Mouse (Mus musculus) olfactory bulb, adult 2 months (tissue): Measurements from ENCODE around the gene Krt28. TPM values are rescaled to one million over a fixed set of nuclear protein-coding genes. Genes with fewer than 3 reads are reported as not detected.

Source experiments
- H3K27ac ChIP-seq: fragments of 200-500 bp; 2 replicates; pipeline ENCODE4 v1.5.1; 2012; ENCODE audit warnings: low read depth, low read length; ENCODE audit not compliant: insufficient read depth
- H3K4me1 ChIP-seq: fragments of 200-500 bp; 2 replicates; pipeline ENCODE4 v1.6.1; 2012; ENCODE audit warnings: low read length; ENCODE audit not compliant: control insufficient read depth, insufficient read depth
- H3K4me3 ChIP-seq: fragments of 200-500 bp; 2 replicates; pipeline ENCODE4 v1.5.1; 2012; ENCODE audit warnings: mild to moderate bottlenecking, low read depth, low read length, moderate library complexity; ENCODE audit not compliant: insufficient read depth
- CTCF ChIP-seq: fragments of 200-500 bp; IDR thresholded peaks from 2 replicates; pipeline ENCODE4 v1.5.1; 2012; ENCODE audit warnings: low read depth, mild to moderate bottlenecking, low read length, moderate library complexity; ENCODE audit not compliant: insufficient read depth
- POLR2A ChIP-seq: fragments of 200-500 bp; IDR thresholded peaks from 2 replicates; pipeline ENCODE4 v1.6.1; 2012; ENCODE audit warnings: mild to moderate bottlenecking, low read depth, low read length, moderate library complexity; ENCODE audit not compliant: insufficient read depth
- WGBS: fragments of 180-500 bp; shearing (Covaris S2); methylation state at CpG from one replicate; pipeline ENCODE4 v1.1.7; 2018; 5-methylcytosine and 5-hydroxymethylcytosine counted together
- polyA plus RNA-seq: library from polyadenylated mRNA; stranded (reverse); fragments of >200 nt; gene quantifications from 2 replicates; pipeline ENCODE4 v1.2.4, GENCODE M21; 2012; ENCODE audit warnings: low replicate concordance; ENCODE audit not compliant: missing spikeins, insufficient read depth, insufficient read length

The Krt28 gene
- polyA plus RNA-seq, 1 experiment: not detected

DNA sequence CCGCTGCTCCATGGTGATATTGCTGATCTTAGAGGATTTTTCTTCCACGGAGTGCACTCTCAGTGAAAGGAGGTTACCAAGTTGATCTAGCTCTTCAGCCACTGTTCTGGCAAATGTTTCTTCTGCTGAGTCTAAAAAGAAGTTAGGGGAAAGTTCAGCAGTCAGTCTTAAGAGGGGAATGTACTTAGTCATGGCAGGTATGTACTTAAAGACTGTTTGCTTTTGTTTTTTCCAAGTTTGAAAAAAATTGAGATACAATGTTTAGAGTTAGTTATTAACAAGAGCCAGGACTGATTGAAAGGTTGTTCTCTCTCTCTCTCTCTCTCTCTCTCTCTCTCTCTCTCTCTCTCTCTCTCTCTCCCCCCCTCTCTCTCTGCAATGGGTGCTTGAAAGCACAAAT, 45.0 kb downstream of the Krt28 start:
- TF ChIP-seq POLR2A (no peak), CTCF (no peak)
- 71% methylated on average over 2 of the region's 2 CpGs for WGBS
- Histone ChIP-seq H3K4me1 (no peaks in the 10 kb centered on the region), H3K4me3 (no peak overlapping the region), H3K27ac (no peak overlapping the region)

DNA sequence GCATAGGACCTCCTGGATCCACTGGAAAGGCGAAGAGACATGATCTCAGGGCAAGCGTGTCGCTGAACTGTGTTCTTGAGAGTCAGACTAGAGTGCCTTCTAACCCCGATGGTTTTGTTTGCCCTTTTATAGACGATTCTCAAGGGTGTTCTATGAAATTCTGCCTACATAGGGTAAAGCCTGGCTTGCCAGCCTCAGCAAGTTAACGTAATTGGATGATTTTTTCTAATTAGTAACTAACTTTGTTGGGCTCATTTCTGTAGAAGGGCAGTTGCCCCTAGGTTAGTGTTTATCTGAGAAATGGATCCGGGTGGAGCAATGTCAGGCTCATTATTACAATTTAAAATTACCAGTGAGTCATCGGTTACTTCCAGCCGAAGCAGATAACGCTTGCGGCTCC, 51.9 kb downstream of the Krt28 start, which contains the start of gene Krt25:
TSS of gene Krt25 (minus strand) at position 101 of the 400 bp plus-strand sequence.
- WGBS: 91% methylated on average over 11 of the region's 11 CpGs
- no peaks in the 10 kb centered on the region for H3K4me1 ChIP-seq
- H3K4me3 ChIP-seq: no peak within 1 kb of the TSS
- no peak within 1 kb of the TSS for H3K27ac ChIP-seq
- TF ChIP-seq POLR2A: no peak
- no peak for TF ChIP-seq CTCF

DNA sequence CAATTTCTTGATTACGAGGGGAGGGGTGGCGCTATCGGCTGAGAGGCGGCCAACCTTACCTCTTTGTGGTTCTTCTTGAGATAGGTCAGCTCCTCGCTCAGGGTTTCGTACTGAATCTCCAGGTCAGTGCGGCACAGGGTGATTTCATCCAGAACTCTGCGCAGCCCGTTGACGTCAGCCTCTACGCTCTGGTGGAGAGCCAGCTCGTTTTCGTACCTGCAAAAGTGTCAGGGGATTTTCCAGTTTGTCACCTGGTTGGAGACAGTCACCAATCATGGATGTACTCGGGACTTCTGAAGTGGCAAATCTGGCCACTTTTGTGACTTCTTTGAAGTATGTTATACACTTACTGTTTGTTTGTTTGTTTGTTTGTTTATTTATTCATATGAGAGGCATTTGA, 53.6 kb downstream of the Krt28 start:
- Histone ChIP-seq H3K4me1 (no peaks in the 10 kb centered on the region), H3K27ac (no peak overlapping the region), H3K4me3 (no peak overlapping the region)
- WGBS: 91% methylated on average over 14 of the region's 14 CpGs
- TF ChIP-seq POLR2A: no peak
- TF ChIP-seq CTCF: no peak

- Histone ChIP-seq H3K4me1 (no peaks in the 10 kb centered on the region), H3K27ac (no peak overlapping the region), H3K4me3 (no peak overlapping the region)
- TF ChIP-seq CTCF (no peak), POLR2A (no peak)
- WGBS: 79% methylated on average over 9 of the region's 9 CpGs
Observed at GRCm38 (mm10) chr11:99319127-99319526, 55.6 kb downstream of the Krt28 start.

- Histone ChIP-seq H3K4me3 (no peak overlapping the region), H3K27ac (no peak overlapping the region), H3K4me1 (no peaks in the 10 kb centered on the region)
- TF ChIP-seq POLR2A: no peak
- TF ChIP-seq CTCF: no peak
- 49% methylated on average over 8 of the region's 8 CpGs for WGBS
Observed at GRCm38 (mm10) chr11:99316543-99316942, 58.2 kb downstream of the Krt28 start.

Other genes starting within 250 kb of the Krt28 start
- gene Ccr7, start 219.8 kb downstream of the Krt28 start, polyA plus RNA-seq: not detected in 2 replicates
- 488 TPM in 1 of 2 replicates, not detected in the other for gene Smarce1, start 143.9 kb downstream of the Krt28 start, polyA plus RNA-seq
- not detected in 2 replicates for gene Krt222, start 130.8 kb downstream of the Krt28 start, polyA plus RNA-seq
- not detected in 2 replicates for gene Krt24, start 89.6 kb downstream of the Krt28 start, polyA plus RNA-seq
- gene Krt25, start 52.0 kb downstream of the Krt28 start, polyA plus RNA-seq: not detected in 2 replicates
- gene Krt26, start 36.9 kb downstream of the Krt28 start, polyA plus RNA-seq: not detected in 2 replicates
- not detected in 2 replicates for gene Krt27, start 23.8 kb downstream of the Krt28 start, polyA plus RNA-seq
- not detected in 2 replicates for gene Krt10, start 14.5 kb upstream of the Krt28 start, polyA plus RNA-seq
- gene Krt12, start 47.4 kb upstream of the Krt28 start, polyA plus RNA-seq: not detected in 2 replicates
- not detected in 2 replicates for gene Krt20, start 63.2 kb upstream of the Krt28 start, polyA plus RNA-seq
- not detected in 2 replicates for gene Krt23, start 118.2 kb upstream of the Krt28 start, polyA plus RNA-seq
- gene Krt39, start 146.4 kb upstream of the Krt28 start, polyA plus RNA-seq: not detected in 2 replicates
- gene Krt40, start 168.3 kb upstream of the Krt28 start, polyA plus RNA-seq: not detected in 2 replicates
- gene Krtap3-3, start 176.0 kb upstream of the Krt28 start, polyA plus RNA-seq: not detected in 2 replicates
- not detected in 2 replicates for gene Krtap3-2, start 181.9 kb upstream of the Krt28 start, polyA plus RNA-seq
- gene Gm11939, start 184.6 kb upstream of the Krt28 start, polyA plus RNA-seq: not detected in 2 replicates
- not detected in 2 replicates for gene Krtap3-1, start 191.7 kb upstream of the Krt28 start, polyA plus RNA-seq
- not detected in 2 replicates for gene Krtap1-5, start 206.1 kb upstream of the Krt28 start, polyA plus RNA-seq
- not detected in 2 replicates for gene Krtap1-4, start 208.8 kb upstream of the Krt28 start, polyA plus RNA-seq
- not detected in 2 replicates for gene Krtap1-3, start 216.4 kb upstream of the Krt28 start, polyA plus RNA-seq
- gene Krtap9-3, start 223.2 kb upstream of the Krt28 start, polyA plus RNA-seq: not detected in 2 replicates
- not detected in 2 replicates for gene Gm11938, start 228.4 kb upstream of the Krt28 start, polyA plus RNA-seq
- not detected in 2 replicates for gene Gm11937, start 235.3 kb upstream of the Krt28 start, polyA plus RNA-seq
- gene Krtap2-4, start 239.9 kb upstream of the Krt28 start, polyA plus RNA-seq: not detected in 2 replicates
- not detected in 2 replicates for gene Gm11562, start 245.5 kb upstream of the Krt28 start, polyA plus RNA-seq